Mouse (Mus musculus): Measurements from ENCODE around the gene Nsun4. TPM values are rescaled to one million over a fixed set of nuclear protein-coding genes. Genes with fewer than 3 reads are reported as not detected.

The Nsun4 gene
- polyA plus RNA-seq, 2 experiments: 13.4 to 18.8 TPM

GRCm38 (mm10) chr4:116057559-116057958, 3.9 kb upstream of the Nsun4 start:
- Histone ChIP-seq H3K9me3 (ENCODE audit: control insufficient read depth, low read length) (no peaks in the 10 kb centered on the region), H3K9ac (ENCODE audit: low read depth, low read length, severe bottlenecking) (no peak overlapping the region), H3K4me2 (replicated peaks; ENCODE audit: low read depth, low read length, severe bottlenecking) (no peak overlapping the region), H3K36me3 (ENCODE audit: control insufficient read depth, insufficient read depth, low read length) (no peaks in the 10 kb centered on the region), H3K27me3 (ENCODE audit: control insufficient read depth, insufficient read depth, low read length) (no peaks in the 10 kb centered on the region), H3K27ac (replicated peaks; ENCODE audit: low read depth, low read length) (no peak overlapping the region), H3K4me3 (replicated peaks; ENCODE audit: low read length) (no peak overlapping the region), H3K4me1 (ENCODE audit: control insufficient read depth, insufficient read depth, low read length) (peaks cover 3% of the 10 kb centered on the region)
- ATAC-seq (ENCODE audit: low FRiP score, low read depth) (no peak), DNase-seq (ENCODE audit: low spot score) (no peak)
- no peak for TF ChIP-seq POLR2A (IDR thresholded peaks at IDR 0.05; ENCODE audit: borderline replicate concordance, extremely low read depth, insufficient read depth, insufficient read length)
- WGBS: 0% methylated on average over 1 of the region's 1 CpGs

- DNase-seq (ENCODE audit: low spot score) (peak; percentile 58), ATAC-seq (ENCODE audit: low FRiP score, low read depth) (no peak)
- no peaks in the 10 kb centered on the region for H3K27me3 ChIP-seq (ENCODE audit: control insufficient read depth, insufficient read depth, low read length)
- H3K36me3 ChIP-seq (ENCODE audit: control insufficient read depth, insufficient read depth, low read length): peaks cover 10% of the 10 kb centered on the region
- H3K4me1 ChIP-seq (ENCODE audit: control insufficient read depth, insufficient read depth, low read length): peaks cover 5% of the 10 kb centered on the region
- peak overlapping the region; percentile 90 for H3K27ac ChIP-seq (replicated peaks; ENCODE audit: low read depth, low read length)
- WGBS: 8% methylated on average over 22 of the region's 22 CpGs
- H3K9me3 ChIP-seq (ENCODE audit: control insufficient read depth, low read length): no peaks in the 10 kb centered on the region
- peak overlapping the region; percentile 83 for H3K4me2 ChIP-seq (replicated peaks; ENCODE audit: low read depth, low read length, severe bottlenecking)
- TF ChIP-seq POLR2A (IDR thresholded peaks at IDR 0.05; ENCODE audit: borderline replicate concordance, extremely low read depth, insufficient read depth, insufficient read length): no peak
- H3K4me3 ChIP-seq (replicated peaks; ENCODE audit: low read length): peak overlapping the region; percentile 60
- H3K9ac ChIP-seq (ENCODE audit: low read depth, low read length, severe bottlenecking): peak overlapping the region; percentile 63
These were observed 966 bp downstream of the Nsun4 start for GRCm38 (mm10) chr4:116052526-116053293.

- H3K27ac ChIP-seq (replicated peaks; ENCODE audit: low read depth, low read length): no peak overlapping the region
- DNase-seq (ENCODE audit: low spot score): no peak
- no peak overlapping the region for H3K4me3 ChIP-seq (replicated peaks; ENCODE audit: low read length)
- no peaks in the 10 kb centered on the region for H3K27me3 ChIP-seq (ENCODE audit: control insufficient read depth, insufficient read depth, low read length)
- H3K4me1 ChIP-seq (ENCODE audit: control insufficient read depth, insufficient read depth, low read length): peaks cover 5% of the 10 kb centered on the region
- H3K36me3 ChIP-seq (ENCODE audit: control insufficient read depth, insufficient read depth, low read length): peaks cover 20% of the 10 kb centered on the region
- TF ChIP-seq POLR2A (IDR thresholded peaks at IDR 0.05; ENCODE audit: borderline replicate concordance, extremely low read depth, insufficient read depth, insufficient read length): no peak
- H3K9me3 ChIP-seq (ENCODE audit: control insufficient read depth, low read length): no peaks in the 10 kb centered on the region
- WGBS: 82% methylated on average over 3 of the region's 3 CpGs
- no peak for ATAC-seq (ENCODE audit: low FRiP score, low read depth)
- H3K4me2 ChIP-seq (replicated peaks; ENCODE audit: low read depth, low read length, severe bottlenecking): no peak overlapping the region
- no peak overlapping the region for H3K9ac ChIP-seq (ENCODE audit: low read depth, low read length, severe bottlenecking)
These were observed 4.5 kb downstream of the Nsun4 start for GRCm38 (mm10) chr4:116049211-116049610.

- H3K27me3 ChIP-seq (ENCODE audit: control insufficient read depth, insufficient read depth, low read length): no peaks in the 10 kb centered on the region
- H3K9me3 ChIP-seq (ENCODE audit: control insufficient read depth, low read length): no peaks in the 10 kb centered on the region
- WGBS: 74% methylated on average over 7 of the region's 7 CpGs
- no peak for ATAC-seq (ENCODE audit: low FRiP score, low read depth)
- TF ChIP-seq POLR2A (IDR thresholded peaks at IDR 0.05; ENCODE audit: borderline replicate concordance, extremely low read depth, insufficient read depth, insufficient read length): no peak
- no peak overlapping the region for H3K9ac ChIP-seq (ENCODE audit: low read depth, low read length, severe bottlenecking)
- H3K27ac ChIP-seq (replicated peaks; ENCODE audit: low read depth, low read length): no peak overlapping the region
- DNase-seq (ENCODE audit: low spot score): no peak
- peaks cover 5% of the 10 kb centered on the region for H3K4me1 ChIP-seq (ENCODE audit: control insufficient read depth, insufficient read depth, low read length)
- H3K4me2 ChIP-seq (replicated peaks; ENCODE audit: low read depth, low read length, severe bottlenecking): no peak overlapping the region
- H3K36me3 ChIP-seq (ENCODE audit: control insufficient read depth, insufficient read depth, low read length): peaks cover 23% of the 10 kb centered on the region
- no peak overlapping the region for H3K4me3 ChIP-seq (replicated peaks; ENCODE audit: low read length)
These were observed 5.4 kb downstream of the Nsun4 start for GRCm38 (mm10) chr4:116048130-116048920.

- no peak for DNase-seq (ENCODE audit: low spot score)
- WGBS: 89% methylated on average over 1 of the region's 1 CpGs
- no peak for ATAC-seq (ENCODE audit: low FRiP score, low read depth)
- Histone ChIP-seq H3K4me3 (replicated peaks; ENCODE audit: low read length) (no peak overlapping the region), H3K36me3 (ENCODE audit: control insufficient read depth, insufficient read depth, low read length) (peaks cover 25% of the 10 kb centered on the region), H3K27ac (replicated peaks; ENCODE audit: low read depth, low read length) (no peak overlapping the region), H3K4me2 (replicated peaks; ENCODE audit: low read depth, low read length, severe bottlenecking) (no peak overlapping the region), H3K4me1 (ENCODE audit: control insufficient read depth, insufficient read depth, low read length) (peaks cover 3% of the 10 kb centered on the region), H3K27me3 (ENCODE audit: control insufficient read depth, insufficient read depth, low read length) (no peaks in the 10 kb centered on the region), H3K9me3 (ENCODE audit: control insufficient read depth, low read length) (no peaks in the 10 kb centered on the region), H3K9ac (ENCODE audit: low read depth, low read length, severe bottlenecking) (no peak overlapping the region)
- TF ChIP-seq POLR2A (IDR thresholded peaks at IDR 0.05; ENCODE audit: borderline replicate concordance, extremely low read depth, insufficient read depth, insufficient read length): no peak
These were observed 6.0 kb downstream of the Nsun4 start for GRCm38 (mm10) chr4:116047681-116048080.

Measured in limb, embryonic 14.5 days (tissue).